ENCODE assay signal across 9 mouse cellular contexts in the genomic region with DNA sequence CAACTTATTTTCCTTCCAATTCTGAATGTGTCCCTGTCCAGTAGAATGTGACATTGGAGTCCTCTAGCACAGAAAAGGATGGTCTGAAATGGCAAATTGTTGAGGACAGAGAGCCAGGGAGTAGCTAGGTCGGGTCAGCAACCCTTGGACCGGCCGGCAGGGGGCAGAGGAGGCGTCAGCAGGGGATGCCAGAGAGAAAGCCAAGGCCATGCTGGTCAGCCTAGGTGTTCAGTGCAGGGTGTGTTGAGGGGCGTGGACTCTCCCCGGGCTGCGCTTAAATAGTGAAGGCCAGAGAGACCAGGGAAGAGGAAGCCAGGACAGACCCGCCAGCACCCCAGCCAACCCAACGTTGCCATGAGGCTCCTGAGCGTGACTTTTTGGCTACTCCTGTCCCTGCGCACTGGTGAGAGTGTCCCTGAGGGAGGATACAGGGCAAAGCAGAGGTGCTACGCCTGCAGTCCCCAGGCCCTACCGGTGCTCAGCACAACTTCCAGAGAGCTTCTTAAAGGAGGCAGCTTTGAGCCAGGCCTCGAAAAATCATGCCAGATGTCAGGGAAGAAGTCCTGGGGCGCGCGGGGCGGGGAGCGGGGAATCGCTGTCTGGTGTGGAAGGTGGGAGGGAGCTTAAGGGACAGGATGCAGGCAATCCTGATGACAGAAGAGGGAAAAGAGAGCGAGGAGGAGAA. TPM values are rescaled to one million over a fixed set of nuclear protein-coding genes. Genes with fewer than 3 reads are reported as not detected.
A peak's percentile ranks its signal among the peaks of the same experiment; 100 is the strongest.
DNase-seq lines count a peak whose midpoint lies in the region; ATAC-seq and TF ChIP-seq lines count a peak whose summit lies in the region.
"Had no signal": no experiment of that assay in that cellular context is flagged by ENCODE, and none has a peak within 500 bp of the region (broad histone marks: within the 10 kb centered on the region; RNA-seq: fewer than 3 reads in every experiment).

Gene Meltf, plus strand, starts transcription at position 238 of the 685 bp plus-strand sequence.

- no peaks in the 10 kb centered on the region for H3K9me3 ChIP-seq in heart, embryonic 13.5 days

- peaks cover 22% of the 10 kb centered on the region for H3K27me3 ChIP-seq in heart, embryonic 13.5 days (replicated peaks)
- H3K27me3 ChIP-seq in spleen, adult 2 months (ENCODE audit: control insufficient read depth, insufficient read depth, low read length): no peaks in the 10 kb centered on the region

- TF ChIP-seq POLR2A in spleen, adult 2 months (IDR thresholded peaks at IDR 0.05; ENCODE audit: low read depth, low read length): no peak

- no peak within 1 kb of the TSS for H3K9ac ChIP-seq in heart, embryonic 13.5 days

- H3K4me3 ChIP-seq in heart, embryonic 13.5 days: peak within 1 kb of the TSS; percentile 16; the same call in 1 of the 2 replicates
- H3K4me3 ChIP-seq in spleen, adult 2 months (ENCODE audit: extremely low read depth, insufficient read depth, insufficient read length): no peak within 1 kb of the TSS

- H3K27ac ChIP-seq in heart, embryonic 13.5 days (replicated peaks): no peak within 1 kb of the TSS
- no peak within 1 kb of the TSS for H3K27ac ChIP-seq in spleen, adult 2 months (ENCODE audit: insufficient read depth, low read length)
- H3K27ac ChIP-seq: macrophage had no signal

- 31% methylated on average over 21 of the region's 21 CpGs for WGBS in heart, embryonic 13.5 days
- 44% methylated on average over 21 of the region's 21 CpGs for WGBS in spleen, adult 2 months

- DNase-seq in CD8-positive naive resting alpha-beta T cell, adult 2 months (ENCODE audit: low read depth in 2 of 2, low spot score in 2 of 2): peak; percentile 30 to 38
- DNase-seq in adrenal gland, adult 2 months: peak; percentile 85
- peak; percentile 52 for DNase-seq in embryo, embryonic 11.5 days (ENCODE audit: low read depth, low spot score)
- DNase-seq in kidney, postnatal 10 days: peak; percentile 88
- peak in 1 of 2 experiments; percentile 52 for DNase-seq in spleen, adult 2 months (ENCODE audit: low read depth in 1 of 2, low spot score in 2 of 2)
- no peak for DNase-seq in right cerebral cortex, adult 2 months (ENCODE audit: low spot score in 2 of 2)

- peaks cover 13% of the 10 kb centered on the region for H3K36me3 ChIP-seq in heart, embryonic 13.5 days
- peaks cover 4% of the 10 kb centered on the region; the same call in 1 of the 2 replicates for H3K36me3 ChIP-seq in spleen, adult 2 months (ENCODE audit: control insufficient read depth, insufficient read depth, low read length)

- peak within 1 kb of the TSS; percentile 56 for H3K4me2 ChIP-seq in heart, embryonic 13.5 days

- H3K4me1 ChIP-seq in heart, embryonic 13.5 days: peaks cover 27% of the 10 kb centered on the region
- H3K4me1 ChIP-seq in spleen, adult 2 months (ENCODE audit: control insufficient read depth, insufficient read depth, insufficient read length): no peaks in the 10 kb centered on the region

- 0 out of 2 replicates have a peak, but pooled peaks have one; percentile 17 for ATAC-seq in heart, embryonic 13.5 days (ENCODE audit: extremely low read depth, insufficient number of reproducible peaks, low FRiP score, low TSS enrichment)
- ATAC-seq in megakaryocyte progenitor cell, adult 5-6 weeks (replicated peaks; ENCODE audit: poor library complexity): peak; percentile 95

- TF ChIP-seq CTCF in spleen, adult 2 months (IDR thresholded peaks at IDR 0.05; ENCODE audit: extremely low read depth, insufficient read depth, insufficient read length, insufficient replicate concordance): peak; percentile 81

RNA-seq across cellular contexts. Expression of gene Meltf, which starts in this region (rescaled TPM):
- total RNA-seq in adrenal gland, adult 2 months (2021): not detected
- polyA plus RNA-seq in adrenal gland, adult 2 months (2012; rRNA removed): 0.02 and 0.04 TPM in 2 replicates
- polyA plus RNA-seq in heart, embryonic 13.5 days (2015; fragmentation: Nextera tagmentation; extraction: Ambion mirVana): 0.04 and 0.05 TPM in 2 replicates
- total RNA-seq in megakaryocyte progenitor cell, adult 5-6 weeks (2015): not detected in 2 replicates
- not detected in 2 replicates for total RNA-seq in megakaryocyte progenitor cell, adult 5-6 weeks (2017)
- 0.07 and 0.09 TPM in 2 replicates for polyA plus RNA-seq in spleen, adult 2 months (2012; rRNA removed)
- polyA plus RNA-seq: macrophage had no signal

Comparison
In these comparisons a context has a peak if more than half of its experiments do, and no peak if none do; other contexts are left out.
1. Peak in DNase-seq in adrenal gland, adult 2 months; RNA of the gene not detected or under 1 TPM.
2. Peak in ATAC-seq, H3K4me3 ChIP-seq and H3K4me2 ChIP-seq in heart, embryonic 13.5 days; RNA of the gene not detected or under 1 TPM.
3. Peak in ATAC-seq in megakaryocyte progenitor cell, adult 5-6 weeks; RNA of the gene not detected or under 1 TPM.
4. DNase-seq: peak in CD8-positive naive resting alpha-beta T cell, adult 2 months (2 of 2), embryo, embryonic 11.5 days (single experiment) and kidney, postnatal 10 days (single experiment); none in right cerebral cortex, adult 2 months (0 of 2).